Mouse (Mus musculus) neural tube, embryonic 12.5 days (tissue): ENCODE measurements around the gene Rpl36a. TPM values are rescaled to one million over a fixed set of nuclear protein-coding genes. Genes with fewer than 3 reads are reported as not detected.

Source experiments
- polyA plus RNA-seq: library from polyadenylated mRNA; unstranded; fragments of >200 nt; fragmentation: Nextera tagmentation; extraction: Ambion mirVana; gene quantifications from 2 replicates; pipeline ENCODE4 v1.2.1, GENCODE M21; 2016

Rpl36a gene
- polyA plus RNA-seq, 1 experiment from 2014 or later = 257 TPM

Other genes starting within 250 kb of the Rpl36a start
- gene Drp2, start 181.1 kb upstream of the Rpl36a start, polyA plus RNA-seq = 10.3 and 11.7 TPM in 2 replicates
- 0.10 TPM in 1 of 2 replicates, not detected in the other for gene Taf7l, start 109.2 kb upstream of the Rpl36a start, polyA plus RNA-seq
- gene Timm8a1, start 43.8 kb upstream of the Rpl36a start, polyA plus RNA-seq = 45.8 and 48.5 TPM in 2 replicates
- 1.2 and 1.3 TPM in 2 replicates for gene Btk, start 2.1 kb upstream of the Rpl36a start, polyA plus RNA-seq
- gene Gla, start 15.5 kb downstream of the Rpl36a start, polyA plus RNA-seq = 3.6 and 4.5 TPM in 2 replicates
- 177 and 186 TPM in 2 replicates for gene Hnrnph2, start 15.5 kb downstream of the Rpl36a start, polyA plus RNA-seq
- gene Armcx4, start 100.9 kb downstream of the Rpl36a start, polyA plus RNA-seq = 6.4 and 7.0 TPM in 2 replicates
- 73.5 and 74.7 TPM in 2 replicates for gene Armcx1, start 132.3 kb downstream of the Rpl36a start, polyA plus RNA-seq
- gene Armcx6, start 165.8 kb downstream of the Rpl36a start, polyA plus RNA-seq = 25.4 and 26.6 TPM in 2 replicates
- 63.4 and 69.2 TPM in 2 replicates for gene Armcx3, start 170.9 kb downstream of the Rpl36a start, polyA plus RNA-seq
- 80.6 and 86.2 TPM in 2 replicates for gene Armcx2, start 223.6 kb downstream of the Rpl36a start, polyA plus RNA-seq